Mouse (Mus musculus): ENCODE measurements around the gene Tacr2.

Tacr2 gene

DNA sequence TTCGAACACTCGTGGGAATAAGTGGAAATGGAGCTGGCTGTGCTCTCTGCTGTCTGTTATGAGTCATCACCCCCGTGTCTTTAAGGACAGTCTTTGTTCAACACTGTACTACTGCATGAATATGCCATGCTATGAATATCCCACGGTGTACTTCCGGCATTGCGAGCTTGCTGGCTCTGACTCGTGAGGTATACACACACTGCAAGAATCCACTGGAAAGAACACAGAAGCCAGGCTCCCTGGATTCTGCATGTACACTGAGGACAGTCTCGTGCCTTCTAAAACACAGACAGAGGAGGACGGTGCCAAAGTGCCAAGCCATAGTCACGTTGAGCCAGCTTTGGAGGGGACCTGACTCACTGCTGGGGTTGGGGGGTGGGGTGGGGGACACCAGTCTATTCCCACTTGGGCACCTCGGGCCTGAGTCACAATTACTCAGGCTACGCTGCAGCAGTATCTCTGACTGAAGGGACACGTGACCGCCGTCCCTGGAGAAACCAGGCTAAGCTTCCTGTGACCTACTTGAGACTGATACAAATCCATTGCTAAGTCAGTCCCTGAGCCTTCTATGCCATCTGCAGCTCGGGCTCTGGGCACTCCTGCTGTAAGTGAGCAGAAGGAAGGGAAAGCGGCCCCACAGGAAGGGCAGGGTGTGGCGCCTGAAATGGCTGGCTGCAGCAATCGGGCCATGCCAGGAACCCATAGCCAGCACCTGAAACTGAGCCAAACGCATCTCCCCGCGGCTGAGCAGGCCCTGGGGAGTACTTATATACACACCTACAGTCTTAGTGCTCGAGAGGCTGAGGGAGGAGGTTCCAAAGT, 48.0 kb downstream of the Tacr2 start:
- DNase-seq (ENCODE audit: low spot score) = peak; percentile 24

DNA sequence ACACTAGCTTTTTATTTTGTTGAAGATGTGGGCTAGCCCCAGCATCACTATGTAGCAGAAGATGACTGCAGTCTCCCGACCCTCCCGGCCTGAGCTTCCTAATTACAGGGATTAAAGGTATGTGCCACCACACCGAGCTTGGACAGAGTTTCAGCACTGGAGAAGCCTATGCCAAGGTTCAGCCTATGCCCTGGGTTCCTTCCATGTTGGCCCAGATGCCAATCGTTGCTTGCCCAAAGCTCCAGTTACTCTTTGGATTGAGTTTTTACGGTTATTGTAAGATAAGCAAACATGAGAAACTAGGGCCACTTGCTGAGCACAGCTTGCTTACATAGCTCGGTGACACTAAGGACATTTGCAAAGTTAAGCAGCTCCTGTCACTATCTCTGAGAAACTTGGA, 52.9 kb downstream of the Tacr2 start:
- DNase-seq (ENCODE audit: low spot score) = no peak

DNA sequence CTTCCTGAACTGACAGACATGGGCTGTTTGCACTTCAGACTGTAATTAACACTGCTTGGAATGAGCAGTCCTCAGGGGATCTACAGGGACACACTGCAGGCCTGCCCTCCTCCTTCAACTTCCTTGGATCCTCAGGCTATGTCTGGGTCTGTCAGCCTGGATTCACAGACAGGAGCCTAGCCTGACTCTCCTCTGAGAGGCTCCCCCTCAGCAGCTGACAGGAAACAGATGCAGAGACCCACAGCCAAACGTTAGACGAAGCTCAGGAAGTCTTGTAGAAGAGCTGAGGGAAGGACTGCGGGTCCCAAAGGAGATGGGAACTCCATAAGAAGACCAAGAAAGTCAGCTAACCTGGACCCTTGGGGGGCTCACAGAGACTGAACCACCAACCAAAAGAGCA, 54.2 kb downstream of the Tacr2 start:
- DNase-seq (ENCODE audit: low spot score) = no peak

- DNase-seq (ENCODE audit: low spot score) = no peak
Observed at GRCm38 (mm10) chr10:62308896-62309491, 56.8 kb downstream of the Tacr2 start.

DNA sequence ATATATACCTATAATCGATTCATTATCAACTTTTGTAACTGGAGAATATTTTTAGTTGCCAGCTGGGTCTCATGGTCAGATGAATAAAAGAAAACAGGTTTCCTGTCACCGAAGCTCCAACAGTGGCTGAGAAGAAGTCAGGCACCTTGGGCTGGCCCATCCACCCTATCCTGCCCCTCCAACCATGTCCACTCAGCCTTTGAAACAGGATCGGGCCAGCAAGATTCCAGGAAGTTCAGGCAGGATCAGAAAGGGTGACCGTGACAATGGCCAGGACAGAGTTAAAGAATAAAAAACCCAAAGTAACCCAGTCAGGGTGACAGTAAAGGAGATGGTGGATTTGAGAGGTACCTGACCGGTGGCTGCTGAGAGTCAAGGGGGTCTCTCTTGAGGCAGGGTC, 57.4 kb downstream of the Tacr2 start:
- no peak for DNase-seq (ENCODE audit: low spot score)

GRCm38 (mm10) chr10:62310259-62311039, 58.2 kb downstream of the Tacr2 start:
- DNase-seq (ENCODE audit: low spot score) = no peak

GRCm38 (mm10) chr10:62311464-62311863, 59.2 kb downstream of the Tacr2 start:
- peak; percentile 50 for DNase-seq (ENCODE audit: low spot score)

- no peak for DNase-seq (ENCODE audit: low spot score)
Observed at GRCm38 (mm10) chr10:62313140-62313539, 60.9 kb downstream of the Tacr2 start.

DNA sequence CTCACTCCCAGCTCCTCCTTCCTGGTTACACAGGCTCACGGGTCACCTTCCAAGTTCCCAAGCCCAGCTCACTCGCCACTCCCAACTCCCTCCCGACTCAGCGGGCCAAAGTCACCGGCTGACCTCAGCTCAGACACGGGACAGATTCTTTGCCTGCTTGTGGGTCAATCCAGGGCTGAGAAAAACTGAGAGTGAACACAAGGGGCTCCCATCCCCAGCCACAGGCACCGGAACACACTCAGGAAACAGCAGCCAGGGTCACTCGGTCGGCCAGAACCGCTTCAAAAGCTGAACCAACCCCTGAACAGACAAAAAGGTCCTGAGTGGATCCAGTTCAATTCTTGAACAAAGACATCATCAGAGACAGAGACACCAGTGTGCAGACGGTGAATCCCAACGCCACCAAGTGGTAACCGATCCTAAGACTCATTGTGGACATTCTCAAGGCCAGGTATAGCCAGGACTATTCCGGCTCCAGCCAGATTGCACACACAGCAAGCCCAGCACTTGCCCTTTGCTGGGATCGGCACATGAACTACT, 61.7 kb downstream of the Tacr2 start:
- peak; percentile 45 for DNase-seq (ENCODE audit: low spot score)
